Mouse (Mus musculus): Measurements from ENCODE around the gene Necab2.

Gene Necab2

GRCm38 (mm10) chr8:119428350-119428740 is 18.2 kb upstream of the Necab2 start:
- DNase-seq (ENCODE audit: low spot score in 2 of 2) = no peak

DNA sequence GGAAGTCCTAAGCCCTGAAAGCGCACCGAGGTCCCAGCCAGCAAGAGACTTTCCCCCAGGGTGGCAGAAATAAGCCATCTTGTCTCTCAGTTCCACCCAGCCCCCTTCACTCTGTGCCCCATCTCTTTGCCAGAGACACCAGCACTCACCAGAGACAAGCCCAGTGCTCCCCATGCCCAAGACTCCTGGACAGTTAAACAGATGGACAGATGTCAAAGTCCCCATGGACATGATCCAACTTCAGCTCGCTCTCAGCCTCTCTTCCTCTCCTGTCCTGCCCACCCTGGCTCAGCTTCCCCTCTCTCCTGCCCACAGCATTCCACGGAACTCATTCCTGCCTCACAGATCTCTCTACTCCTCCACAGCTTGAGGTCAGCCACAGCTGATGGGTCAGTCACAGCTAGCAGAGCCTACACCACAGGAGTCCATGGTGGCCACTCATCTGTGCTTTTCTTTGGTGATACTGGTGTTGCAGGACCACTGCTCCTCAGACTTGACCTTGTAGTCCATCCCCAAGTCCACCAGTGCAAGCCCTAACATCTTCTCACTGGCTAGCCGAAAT is 17.7 kb upstream of the Necab2 start:
- no peak for DNase-seq (ENCODE audit: low spot score in 2 of 2)

GRCm38 (mm10) chr8:119429552-119429951 is 17.0 kb upstream of the Necab2 start:
- DNase-seq (ENCODE audit: low spot score in 2 of 2) = no peak

DNA sequence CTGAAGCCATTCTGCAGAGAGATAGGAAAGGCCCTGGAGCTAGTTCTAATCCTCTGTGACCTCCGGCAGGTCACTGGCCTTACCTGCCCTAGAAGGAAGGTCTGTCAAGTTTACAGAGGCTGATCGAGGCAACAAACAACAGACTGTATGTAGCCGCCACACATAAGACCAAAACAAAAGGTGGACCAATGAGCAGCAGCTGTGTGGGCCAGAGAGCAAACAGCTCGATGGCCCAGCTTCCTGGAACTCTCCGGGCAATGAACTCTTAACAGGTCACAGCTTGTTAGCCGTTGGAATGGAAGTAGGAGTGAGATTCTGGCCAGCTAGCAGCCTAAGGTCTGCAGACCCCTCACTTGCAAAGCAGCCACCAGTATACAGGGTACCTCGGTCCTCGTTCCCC is 16.3 kb upstream of the Necab2 start:
- DNase-seq (ENCODE audit: low spot score in 2 of 2) = no peak

DNA sequence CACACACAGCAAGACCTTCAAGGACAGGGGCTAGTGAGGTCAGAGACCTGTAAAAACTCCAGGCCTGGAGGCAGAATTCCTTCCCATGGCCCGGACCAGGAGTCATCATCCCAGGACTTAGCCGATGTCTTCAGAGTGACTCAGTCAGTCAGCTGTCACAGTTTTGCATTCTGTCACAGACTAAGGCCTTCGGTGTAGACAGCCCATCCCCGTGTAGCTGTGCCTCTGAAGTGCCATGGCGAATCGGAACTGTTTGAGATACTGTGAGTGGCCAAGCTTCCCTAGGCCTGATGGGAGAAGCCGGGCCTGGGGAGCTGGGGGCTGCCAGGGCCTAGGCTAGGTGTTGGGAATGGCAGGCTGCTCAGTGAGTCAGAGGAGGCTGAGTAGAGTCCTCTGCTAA is 15.8 kb upstream of the Necab2 start:
- DNase-seq (ENCODE audit: low spot score in 2 of 2) = no peak

- DNase-seq (ENCODE audit: low spot score in 2 of 2) = no peak
These were observed 14.1 kb upstream of the Necab2 start for GRCm38 (mm10) chr8:119432372-119432771.

DNA sequence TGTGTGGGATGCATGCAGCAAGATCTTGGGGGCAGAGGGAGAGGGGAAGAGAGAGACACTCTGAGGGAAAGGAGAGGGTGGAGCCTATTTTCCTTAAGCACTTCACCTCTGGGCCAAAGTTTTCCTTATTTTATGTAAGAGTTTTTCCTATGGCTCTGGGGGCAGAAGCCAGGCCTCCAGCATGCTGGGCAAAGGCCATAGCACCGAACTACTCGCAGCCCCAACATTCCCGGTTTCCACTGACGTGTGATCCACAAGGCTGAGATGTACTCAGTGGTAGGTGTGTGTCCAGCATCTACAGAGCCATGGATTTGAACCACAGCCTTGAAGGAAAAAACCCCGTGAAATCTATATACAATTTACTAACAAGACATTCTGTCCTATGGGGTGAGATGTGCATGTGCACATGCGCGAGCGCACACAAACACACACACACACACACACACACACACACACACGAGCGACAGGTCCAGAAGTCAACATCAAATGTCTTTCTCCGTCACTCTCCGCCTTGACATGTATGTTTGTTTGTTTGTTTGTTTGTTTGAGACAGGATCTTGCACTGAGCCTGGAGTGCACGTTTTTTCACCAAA is 12.8 kb upstream of the Necab2 start, which contains the start of gene Osgin1:
Gene Osgin1, plus strand, starts transcription at position 543 of the 593 bp plus-strand sequence.
- no peak for DNase-seq (ENCODE audit: low spot score in 2 of 2)

GRCm38 (mm10) chr8:119434569-119434968 is 11.9 kb upstream of the Necab2 start:
- no peak for DNase-seq (ENCODE audit: low spot score in 2 of 2)

DNA sequence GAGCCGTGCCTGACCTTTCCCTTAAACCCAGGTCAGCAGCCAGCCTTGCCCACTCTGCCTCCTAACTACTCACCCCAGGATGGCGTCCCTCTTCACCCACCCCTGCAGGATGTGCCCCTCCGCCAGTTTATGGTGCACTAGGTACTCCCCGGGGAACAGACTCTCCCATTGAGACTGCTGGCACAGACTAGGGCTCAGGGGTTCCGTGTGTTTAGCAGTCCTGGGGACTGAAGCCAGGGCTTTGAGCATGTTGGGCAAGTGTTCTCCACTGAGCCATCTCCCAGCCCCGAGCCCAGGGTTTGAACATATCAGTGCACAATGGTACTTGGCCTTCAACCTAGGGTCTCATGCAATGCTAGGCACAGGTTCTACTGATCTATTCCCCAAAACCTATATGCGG is 11.0 kb upstream of the Necab2 start:
- DNase-seq (ENCODE audit: low spot score in 2 of 2) = no peak

- DNase-seq (ENCODE audit: low spot score in 2 of 2) = no peak
These were observed 10.2 kb upstream of the Necab2 start for GRCm38 (mm10) chr8:119436331-119436730.

DNA sequence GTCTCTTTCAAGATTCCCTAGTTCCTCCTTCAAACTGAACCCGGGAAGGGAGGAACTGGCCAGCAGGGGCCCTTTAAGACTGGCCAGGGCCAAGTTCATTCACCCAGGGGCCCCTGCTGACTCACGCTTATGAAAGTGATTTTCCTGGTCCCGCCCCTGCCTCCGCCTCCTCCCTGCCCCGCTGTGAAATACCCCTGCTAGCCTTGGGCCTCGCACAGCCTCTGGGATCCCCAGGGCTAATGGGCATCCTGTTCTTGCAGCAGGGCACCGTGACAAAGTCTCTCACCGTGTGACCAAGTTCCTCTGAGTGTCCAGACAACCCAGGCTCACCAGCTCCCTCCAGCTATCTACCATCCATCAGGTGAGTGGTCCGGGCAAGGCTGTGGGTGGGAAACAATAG is 9.6 kb upstream of the Necab2 start:
- peak; percentile 81 to 85 for DNase-seq (ENCODE audit: low spot score in 2 of 2)

DNA sequence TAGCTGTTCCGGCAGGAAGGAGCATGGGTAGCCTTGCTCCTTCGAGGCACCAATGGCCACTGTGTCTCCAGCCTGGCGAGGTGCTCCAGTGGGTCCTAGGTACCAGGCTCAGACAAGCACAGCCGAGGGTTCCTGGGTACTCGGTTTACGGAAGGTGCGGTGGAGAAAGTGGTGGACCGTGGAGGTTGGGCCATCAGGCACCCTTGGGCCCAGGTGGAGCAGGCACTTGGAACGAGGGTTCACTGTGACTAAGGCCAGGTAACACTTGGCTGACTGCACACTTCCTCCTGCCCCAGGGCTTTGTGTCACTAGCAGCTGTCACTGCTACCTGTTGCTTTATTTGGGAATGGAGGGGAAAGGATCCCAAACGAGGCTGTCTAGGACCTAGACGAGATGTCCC is 9.0 kb upstream of the Necab2 start:
- peak in 1 of 2 experiments; percentile 34 for DNase-seq (ENCODE audit: low spot score in 2 of 2)

DNA sequence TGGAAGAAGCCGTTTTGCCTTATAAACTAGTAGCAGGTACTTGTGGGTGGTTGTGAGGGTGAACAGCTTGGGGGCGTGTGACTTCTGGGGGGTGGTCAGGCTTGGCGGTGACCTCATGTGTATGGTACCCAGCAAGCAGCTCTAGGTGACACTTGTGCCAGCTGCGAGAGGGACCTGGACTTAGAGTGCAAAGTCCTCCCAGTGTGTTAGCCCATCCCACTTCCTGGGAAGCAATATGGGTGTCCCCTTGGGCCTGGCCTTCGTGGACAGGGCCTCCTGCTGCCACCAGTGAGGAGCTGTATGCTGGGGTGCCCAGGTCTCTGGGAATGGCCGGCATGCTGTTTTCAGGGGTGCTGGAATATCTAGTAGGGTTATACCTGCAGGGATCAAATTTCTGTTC is 7.6 kb upstream of the Necab2 start:
- DNase-seq (ENCODE audit: low spot score in 2 of 2) = no peak

DNA sequence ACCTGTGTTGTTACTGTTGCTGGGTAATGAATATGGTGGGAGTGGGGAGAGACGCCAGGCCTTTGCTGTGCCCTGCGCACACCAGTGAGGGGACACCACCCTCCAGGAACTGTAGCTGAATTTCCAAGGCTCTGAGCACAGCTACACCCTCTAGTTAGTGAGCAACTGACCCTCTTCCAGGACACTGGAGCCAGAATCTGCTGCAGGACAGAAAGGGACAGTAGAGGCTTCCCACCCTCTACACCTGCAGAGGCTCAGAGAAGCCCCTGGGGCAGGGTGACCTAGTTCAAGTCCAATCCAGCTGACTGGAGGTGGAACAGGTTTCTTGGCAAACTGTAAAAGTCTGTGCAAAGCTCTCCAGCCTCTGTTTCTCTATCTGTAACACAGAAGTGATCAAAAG is 7.1 kb upstream of the Necab2 start:
- DNase-seq (ENCODE audit: low spot score in 2 of 2) = no peak

- DNase-seq (ENCODE audit: low spot score in 2 of 2) = no peak
These were observed 6.6 kb upstream of the Necab2 start for GRCm38 (mm10) chr8:119439893-119440249.

GRCm38 (mm10) chr8:119440250-119440951 is 6.1 kb upstream of the Necab2 start:
- peak; percentile 32 to 53 for DNase-seq (ENCODE audit: low spot score in 2 of 2)

DNA sequence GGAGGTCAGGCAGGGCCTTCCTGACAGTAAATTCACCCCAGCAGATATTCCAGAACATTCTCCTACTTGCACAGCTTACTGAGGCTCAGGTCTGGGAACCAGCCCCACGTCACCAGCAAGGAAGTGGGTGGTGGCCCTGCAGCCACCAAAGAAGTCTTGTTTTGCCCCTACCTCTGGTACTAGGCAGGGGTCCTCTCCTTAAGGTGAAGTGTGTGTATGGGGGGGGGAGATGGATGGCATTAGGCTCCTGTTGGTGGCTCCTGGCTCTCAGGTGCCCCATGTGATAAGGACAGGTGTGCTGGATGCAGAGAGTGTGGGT is 5.6 kb upstream of the Necab2 start:
- DNase-seq (ENCODE audit: low spot score in 2 of 2) = no peak

GRCm38 (mm10) chr8:119442013-119442412 is 4.5 kb upstream of the Necab2 start:
- DNase-seq (ENCODE audit: low spot score in 2 of 2) = no peak

DNA sequence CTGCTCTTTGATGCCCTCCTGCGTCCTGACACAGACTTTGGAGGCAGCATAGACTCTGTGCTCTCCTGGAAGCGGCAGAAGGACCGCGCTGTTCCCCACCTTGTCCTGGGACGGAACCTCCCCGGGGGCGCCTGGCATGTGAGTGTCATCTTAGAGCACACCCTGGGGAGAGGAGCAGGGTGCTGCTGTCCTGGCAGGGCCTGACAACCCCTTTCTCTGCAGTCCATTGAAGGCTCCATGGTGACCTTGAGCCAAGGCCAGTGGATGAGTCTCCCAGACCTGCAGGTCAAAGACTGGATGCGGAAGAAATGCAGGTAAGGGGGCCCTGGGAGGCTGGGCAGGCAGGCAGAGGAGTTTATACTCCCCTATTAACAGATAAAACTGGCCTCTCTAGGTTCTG is 3.5 kb upstream of the Necab2 start:
- no peak for DNase-seq (ENCODE audit: low spot score in 2 of 2)

- no peak for DNase-seq (ENCODE audit: low spot score in 2 of 2)
These were observed 666 bp downstream of the Necab2 start for GRCm38 (mm10) chr8:119446990-119447780.

DNA sequence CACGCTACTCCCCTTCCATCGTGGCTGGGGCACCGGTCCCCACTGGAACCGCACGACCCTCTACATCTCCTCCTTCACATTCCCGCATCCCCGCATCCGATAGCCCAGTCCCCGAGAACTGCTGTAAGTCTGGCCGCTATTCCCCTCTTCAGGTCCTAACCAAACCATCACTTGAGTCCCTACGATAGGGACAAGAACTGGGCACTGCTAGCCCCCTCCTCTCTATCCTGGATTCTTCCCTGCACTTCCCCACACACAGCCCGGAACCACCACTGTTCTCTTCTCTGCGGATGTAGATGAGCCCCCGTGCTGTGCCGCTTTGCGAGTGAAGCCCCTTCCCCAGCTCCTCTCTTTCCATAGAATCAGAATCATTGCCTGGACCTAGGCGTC is 1.3 kb downstream of the Necab2 start:
- DNase-seq (ENCODE audit: low spot score in 2 of 2) = no peak

DNA sequence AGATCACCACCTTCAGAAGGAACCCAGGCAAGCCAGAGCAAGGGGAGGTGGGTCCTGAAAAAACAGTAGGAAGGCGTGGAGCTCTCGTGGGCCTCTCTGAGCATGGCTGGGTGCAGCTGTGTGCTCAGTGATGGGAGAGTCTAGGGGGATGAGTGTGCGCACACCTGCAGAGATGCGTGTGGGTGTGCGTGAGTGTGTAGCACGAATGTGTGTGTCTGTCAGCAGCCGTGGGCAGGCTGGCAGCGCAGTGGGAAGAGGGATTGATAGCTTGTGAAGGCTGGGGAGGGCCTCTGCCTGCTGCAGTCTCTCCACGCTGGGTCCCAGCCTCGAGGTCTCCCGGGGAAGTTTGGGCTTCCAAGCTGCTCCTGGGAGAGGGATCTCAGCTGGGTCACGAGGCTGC is 3.1 kb downstream of the Necab2 start:
- DNase-seq (ENCODE audit: low spot score in 2 of 2) = no peak

DNA sequence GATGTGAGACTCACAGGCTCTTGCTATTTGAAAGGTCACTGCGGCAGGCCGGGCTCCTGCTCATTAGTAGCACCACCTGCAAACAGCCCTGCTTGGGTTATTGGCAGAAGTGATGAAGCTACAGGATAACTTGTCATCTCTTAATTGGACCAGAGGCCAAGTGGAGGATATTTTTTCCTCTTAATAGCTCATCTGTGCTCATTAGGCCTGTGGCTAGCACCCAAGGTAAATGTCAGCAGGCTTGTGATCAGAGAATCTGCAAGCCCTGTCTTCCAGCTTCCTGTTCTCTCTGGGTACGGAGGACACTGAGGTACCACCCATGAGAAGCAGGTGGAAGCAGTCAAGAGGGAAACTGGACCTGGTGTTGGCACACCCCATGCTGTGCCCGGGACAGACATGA is 4.6 kb downstream of the Necab2 start:
- no peak for DNase-seq (ENCODE audit: low spot score in 2 of 2)
